Mouse (Mus musculus): ENCODE results near the gene Gabpb2. TPM values are rescaled to one million over a fixed set of nuclear protein-coding genes. Genes with fewer than 3 reads are reported as not detected.
A peak's percentile ranks its signal among the peaks of the same experiment; 100 is the strongest.

Gabpb2 gene
- polyA plus RNA-seq, 1 experiment = 22.7 TPM

GRCm38 (mm10) chr3:95162345-95162628 lies 55.4 kb downstream of the Gabpb2 start:
- H3K4me1 ChIP-seq (ENCODE audit: control insufficient read depth, insufficient read depth, low read length) = peaks cover 6% of the 10 kb centered on the region
- H3K27ac ChIP-seq (ENCODE audit: insufficient read depth, low read length) = no peak overlapping the region
- H3K4me3 ChIP-seq (ENCODE audit: insufficient read depth, low read length) = no peak overlapping the region
- no peak for TF ChIP-seq POLR2A (IDR thresholded peaks at IDR 0.05; ENCODE audit: low read depth, low read length)
- TF ChIP-seq CTCF (IDR thresholded peaks at IDR 0.05; ENCODE audit: borderline replicate concordance, insufficient read depth, low read length) = no peak

GRCm38 (mm10) chr3:95161618-95162344 lies 55.9 kb downstream of the Gabpb2 start:
- Histone ChIP-seq H3K4me3 (ENCODE audit: insufficient read depth, low read length) (no peak overlapping the region), H3K27ac (ENCODE audit: insufficient read depth, low read length) (no peak overlapping the region), H3K4me1 (ENCODE audit: control insufficient read depth, insufficient read depth, low read length) (peaks cover 6% of the 10 kb centered on the region)
- no peak for TF ChIP-seq CTCF (IDR thresholded peaks at IDR 0.05; ENCODE audit: borderline replicate concordance, insufficient read depth, low read length)
- no peak for TF ChIP-seq POLR2A (IDR thresholded peaks at IDR 0.05; ENCODE audit: low read depth, low read length)

GRCm38 (mm10) chr3:95161041-95161551 lies 56.6 kb downstream of the Gabpb2 start:
- TF ChIP-seq CTCF (IDR thresholded peaks at IDR 0.05; ENCODE audit: borderline replicate concordance, insufficient read depth, low read length) = no peak
- no peak for TF ChIP-seq POLR2A (IDR thresholded peaks at IDR 0.05; ENCODE audit: low read depth, low read length)
- Histone ChIP-seq H3K4me3 (ENCODE audit: insufficient read depth, low read length) (peak overlapping the region; percentile 70), H3K4me1 (ENCODE audit: control insufficient read depth, insufficient read depth, low read length) (peaks cover 6% of the 10 kb centered on the region), H3K27ac (ENCODE audit: insufficient read depth, low read length) (no peak overlapping the region)

- Histone ChIP-seq H3K4me1 (ENCODE audit: control insufficient read depth, insufficient read depth, low read length) (peaks cover 6% of the 10 kb centered on the region), H3K27ac (ENCODE audit: insufficient read depth, low read length) (no peak within 1 kb of the TSS), H3K4me3 (ENCODE audit: insufficient read depth, low read length) (peak within 1 kb of the TSS; percentile 70)
- TF ChIP-seq POLR2A (IDR thresholded peaks at IDR 0.05; ENCODE audit: low read depth, low read length) (peak; percentile 84), CTCF (IDR thresholded peaks at IDR 0.05; ENCODE audit: borderline replicate concordance, insufficient read depth, low read length) (no peak)
Observed at GRCm38 (mm10) chr3:95159987-95160963, 57.4 kb downstream of the Gabpb2 start, which contains the start of gene Sema6c. Gene Sema6c (plus strand): TSS chr3:95160457.

- TF ChIP-seq POLR2A (IDR thresholded peaks at IDR 0.05; ENCODE audit: low read depth, low read length) (no peak), CTCF (IDR thresholded peaks at IDR 0.05; ENCODE audit: borderline replicate concordance, insufficient read depth, low read length) (no peak)
- H3K4me1 ChIP-seq (ENCODE audit: control insufficient read depth, insufficient read depth, low read length) = peaks cover 6% of the 10 kb centered on the region
- H3K4me3 ChIP-seq (ENCODE audit: insufficient read depth, low read length) = peak overlapping the region; percentile 63
- H3K27ac ChIP-seq (ENCODE audit: insufficient read depth, low read length) = no peak overlapping the region
Observed at GRCm38 (mm10) chr3:95159511-95159986, 58.2 kb downstream of the Gabpb2 start.

GRCm38 (mm10) chr3:95153874-95154273 lies 63.8 kb downstream of the Gabpb2 start:
- no peak overlapping the region for H3K27ac ChIP-seq (ENCODE audit: insufficient read depth, low read length)
- H3K4me1 ChIP-seq (ENCODE audit: control insufficient read depth, insufficient read depth, low read length) = no peaks in the 10 kb centered on the region
- TF ChIP-seq CTCF (IDR thresholded peaks at IDR 0.05; ENCODE audit: borderline replicate concordance, insufficient read depth, low read length) = no peak
- no peak for TF ChIP-seq POLR2A (IDR thresholded peaks at IDR 0.05; ENCODE audit: low read depth, low read length)
- H3K4me3 ChIP-seq (ENCODE audit: insufficient read depth, low read length) = no peak overlapping the region

- H3K27ac ChIP-seq (ENCODE audit: insufficient read depth, low read length) = no peak overlapping the region
- no peak for TF ChIP-seq CTCF (IDR thresholded peaks at IDR 0.05; ENCODE audit: borderline replicate concordance, insufficient read depth, low read length)
- no peak for TF ChIP-seq POLR2A (IDR thresholded peaks at IDR 0.05; ENCODE audit: low read depth, low read length)
- no peak overlapping the region for H3K4me3 ChIP-seq (ENCODE audit: insufficient read depth, low read length)
- no peaks in the 10 kb centered on the region for H3K4me1 ChIP-seq (ENCODE audit: control insufficient read depth, insufficient read depth, low read length)
Observed at GRCm38 (mm10) chr3:95147924-95148323, 69.8 kb downstream of the Gabpb2 start.

GRCm38 (mm10) chr3:95142617-95143011 lies 75.1 kb downstream of the Gabpb2 start:
- Histone ChIP-seq H3K4me1 (ENCODE audit: control insufficient read depth, insufficient read depth, low read length) (no peaks in the 10 kb centered on the region), H3K27ac (ENCODE audit: insufficient read depth, low read length) (no peak overlapping the region), H3K4me3 (ENCODE audit: insufficient read depth, low read length) (no peak overlapping the region)
- TF ChIP-seq CTCF (IDR thresholded peaks at IDR 0.05; ENCODE audit: borderline replicate concordance, insufficient read depth, low read length) = peak; percentile 98
- no peak for TF ChIP-seq POLR2A (IDR thresholded peaks at IDR 0.05; ENCODE audit: low read depth, low read length)

GRCm38 (mm10) chr3:95141952-95142616 lies 75.6 kb downstream of the Gabpb2 start, which contains the start of gene Tnfaip8l2:
Gene Tnfaip8l2 (minus strand): TSS chr3:95142360.
- TF ChIP-seq POLR2A (IDR thresholded peaks at IDR 0.05; ENCODE audit: low read depth, low read length) (no peak), CTCF (IDR thresholded peaks at IDR 0.05; ENCODE audit: borderline replicate concordance, insufficient read depth, low read length) (no peak)
- Histone ChIP-seq H3K4me3 (ENCODE audit: insufficient read depth, low read length) (no peak within 1 kb of the TSS), H3K27ac (ENCODE audit: insufficient read depth, low read length) (no peak within 1 kb of the TSS), H3K4me1 (ENCODE audit: control insufficient read depth, insufficient read depth, low read length) (no peaks in the 10 kb centered on the region)

Data from embryonic fibroblast, embryonic 13.5 days (primary cell).